Mouse (Mus musculus) heart, adult 2 months (tissue): ENCODE data around the gene Ccnj.

Experiments
- CTCF ChIP-seq: fragments of 200-600 bp; IDR thresholded peaks from 2 replicates; pipeline ENCODE4 v1.8.1; 2022; ENCODE audit warnings: antibody characterized with exemption, mild to moderate bottlenecking, moderate library complexity
- EP300 ChIP-seq: fragments of 200-500 bp; IDR thresholded peaks from 2 replicates; pipeline ENCODE4 v1.6.1; 2011; ENCODE audit warnings: low read depth, low read length, control low read depth; ENCODE audit not compliant: insufficient read depth
- POLR2A ChIP-seq: fragments of 200-500 bp; IDR thresholded peaks from 2 replicates; pipeline ENCODE4 v1.6.1; 2011; ENCODE audit warnings: mild to moderate bottlenecking, low read depth, low read length, control low read depth; ENCODE audit not compliant: insufficient read depth

GRCm38 (mm10) chr19:40826735-40827134 lies 4.3 kb upstream of the Ccnj start:
- TF ChIP-seq CTCF (no peak), EP300 (no peak), POLR2A (no peak)
